Mouse (Mus musculus): ENCODE measurements around the gene Mpped2. TPM values are rescaled to one million over a fixed set of nuclear protein-coding genes. Genes with fewer than 3 reads are reported as not detected.

Gene Mpped2
- total and polyA plus RNA-seq, 2 experiments = 0.20 to 0.37 TPM

DNA sequence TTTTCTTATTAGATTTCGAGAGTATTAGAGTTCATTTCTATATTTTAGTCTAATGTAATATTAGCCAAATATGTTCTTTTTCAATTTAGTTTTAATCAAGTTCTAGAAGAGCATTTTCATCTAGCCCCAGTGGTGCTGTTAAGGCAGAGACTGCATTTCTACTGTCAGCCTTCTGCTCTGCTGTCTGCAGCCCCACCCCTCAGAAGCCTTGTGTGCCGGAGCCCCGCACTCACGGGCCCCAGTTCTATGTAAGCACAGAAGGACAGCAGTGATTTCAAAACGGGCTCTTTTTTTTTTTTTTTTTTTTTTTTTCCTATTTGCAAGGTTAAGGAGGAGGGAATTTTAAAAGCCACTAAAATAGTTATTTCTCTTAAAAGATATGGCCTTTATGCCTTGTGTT is 79.6 kb downstream of the Mpped2 start:
- H3K4me1 ChIP-seq (ENCODE audit: control insufficient read depth, insufficient read depth, low read length) = no peaks in the 10 kb centered on the region
- no peaks in the 10 kb centered on the region for H3K36me3 ChIP-seq (ENCODE audit: control insufficient read depth, insufficient read depth, low read length)
- H3K9ac ChIP-seq (ENCODE audit: low read depth, low read length) = no peak overlapping the region
- H3K27ac ChIP-seq (replicated peaks; ENCODE audit: insufficient read depth, low read depth, low read length) = no peak overlapping the region
- DNase-seq (ENCODE audit: extremely low read depth, low read depth, low spot score) = no peak
- no peaks in the 10 kb centered on the region; the same call in 1 of the 2 replicates for H3K79me2 ChIP-seq (ENCODE audit: control insufficient read depth, insufficient read depth, low read length)
- no peak overlapping the region for H3K4me3 ChIP-seq (ENCODE audit: insufficient read depth, low read depth, low read length)
- 67% methylated on average over 5 of the region's 5 CpGs for WGBS
- no peak for TF ChIP-seq POLR2A (IDR thresholded peaks at IDR 0.05; ENCODE audit: extremely low read depth, insufficient read depth, low read length)
- no peak for TF ChIP-seq CTCF (IDR thresholded peaks at IDR 0.05; ENCODE audit: low read depth, low read length)
- no peaks in the 10 kb centered on the region for H3K27me3 ChIP-seq (ENCODE audit: control insufficient read depth, insufficient read depth, low read length)

DNA sequence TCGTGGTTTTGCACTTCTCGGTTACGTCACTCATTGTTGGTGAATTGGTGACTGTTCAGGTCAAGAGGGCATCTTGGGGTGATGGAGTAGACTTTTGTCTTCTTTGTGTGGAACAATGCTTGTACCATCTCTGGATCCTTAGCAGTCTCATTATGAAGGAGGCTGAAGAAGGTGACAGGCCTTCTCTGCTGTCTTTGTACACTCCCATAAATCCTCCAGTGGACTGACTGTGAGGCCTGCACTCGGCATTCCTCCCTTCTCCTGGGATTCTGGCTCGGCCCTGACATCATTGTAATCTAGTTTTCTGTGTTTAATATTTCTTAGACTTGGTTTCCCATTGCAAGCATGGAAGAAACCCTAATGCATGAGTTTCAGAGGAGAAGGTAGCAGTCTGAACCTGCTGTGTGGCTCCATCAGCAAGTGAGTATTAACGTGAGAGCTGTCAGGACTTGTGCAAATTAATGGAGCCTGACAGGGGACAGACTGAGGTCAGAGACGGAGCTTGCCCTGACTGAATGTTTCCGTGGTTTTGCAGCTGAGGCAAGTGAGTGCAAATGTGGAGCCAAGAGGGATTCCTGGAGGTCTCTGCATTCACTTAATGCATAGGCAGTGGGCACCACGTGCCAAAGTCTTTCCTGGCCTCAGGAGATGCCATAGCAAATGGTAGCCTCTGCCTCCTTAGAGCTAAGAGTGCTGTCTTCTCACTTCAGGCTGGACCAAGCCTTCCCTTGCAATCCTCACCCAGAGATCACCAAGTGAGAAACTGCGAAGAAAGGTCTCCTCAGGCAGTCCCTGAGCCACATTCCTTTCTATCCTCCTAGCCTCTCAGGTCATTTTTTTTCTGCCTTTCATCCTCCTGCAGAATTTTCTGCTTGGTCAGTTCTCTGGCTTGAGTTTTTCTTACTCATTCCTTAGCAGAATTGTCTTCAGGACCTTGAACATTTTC is 81.5 kb downstream of the Mpped2 start:
- H3K36me3 ChIP-seq (ENCODE audit: control insufficient read depth, insufficient read depth, low read length) = no peaks in the 10 kb centered on the region
- no peak for DNase-seq (ENCODE audit: extremely low read depth, low read depth, low spot score)
- H3K9ac ChIP-seq (ENCODE audit: low read depth, low read length) = no peak overlapping the region
- H3K27ac ChIP-seq (replicated peaks; ENCODE audit: insufficient read depth, low read depth, low read length) = no peak overlapping the region
- no peaks in the 10 kb centered on the region for H3K4me1 ChIP-seq (ENCODE audit: control insufficient read depth, insufficient read depth, low read length)
- no peaks in the 10 kb centered on the region for H3K27me3 ChIP-seq (ENCODE audit: control insufficient read depth, insufficient read depth, low read length)
- TF ChIP-seq CTCF (IDR thresholded peaks at IDR 0.05; ENCODE audit: low read depth, low read length) (no peak), POLR2A (IDR thresholded peaks at IDR 0.05; ENCODE audit: extremely low read depth, insufficient read depth, low read length) (no peak)
- H3K79me2 ChIP-seq (ENCODE audit: control insufficient read depth, insufficient read depth, low read length) = no peaks in the 10 kb centered on the region; the same call in 1 of the 2 replicates
- WGBS = 74% methylated on average over 10 of the region's 10 CpGs
- no peak overlapping the region for H3K4me3 ChIP-seq (ENCODE audit: insufficient read depth, low read depth, low read length)

DNA sequence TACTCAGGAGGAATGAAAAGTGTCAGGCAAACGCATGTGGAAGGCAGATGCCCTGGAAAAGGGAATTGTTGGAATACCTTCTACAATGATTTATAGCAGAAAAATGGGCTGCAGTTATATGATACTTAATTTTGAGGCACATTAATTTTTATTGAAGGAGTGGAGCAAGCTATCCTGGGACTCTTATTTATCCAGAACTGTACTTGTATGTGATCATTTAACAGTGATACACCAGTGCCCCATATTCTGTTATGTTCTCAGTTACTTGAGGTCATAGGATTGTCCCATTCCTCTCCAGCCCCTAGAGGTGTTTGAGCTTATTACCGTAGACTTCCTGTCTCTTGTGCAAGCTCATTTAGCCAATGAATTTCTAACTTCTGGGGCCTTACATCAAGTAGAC is 82.9 kb downstream of the Mpped2 start:
- no peak for TF ChIP-seq POLR2A (IDR thresholded peaks at IDR 0.05; ENCODE audit: extremely low read depth, insufficient read depth, low read length)
- TF ChIP-seq CTCF (IDR thresholded peaks at IDR 0.05; ENCODE audit: low read depth, low read length) = no peak
- Histone ChIP-seq H3K4me1 (ENCODE audit: control insufficient read depth, insufficient read depth, low read length) (no peaks in the 10 kb centered on the region), H3K4me3 (ENCODE audit: insufficient read depth, low read depth, low read length) (no peak overlapping the region), H3K9ac (ENCODE audit: low read depth, low read length) (no peak overlapping the region), H3K36me3 (ENCODE audit: control insufficient read depth, insufficient read depth, low read length) (no peaks in the 10 kb centered on the region), H3K27me3 (ENCODE audit: control insufficient read depth, insufficient read depth, low read length) (no peaks in the 10 kb centered on the region), H3K27ac (replicated peaks; ENCODE audit: insufficient read depth, low read depth, low read length) (no peak overlapping the region), H3K79me2 (ENCODE audit: control insufficient read depth, insufficient read depth, low read length) (no peaks in the 10 kb centered on the region; the same call in 1 of the 2 replicates)
- 85% methylated on average over 2 of the region's 2 CpGs for WGBS
- no peak for DNase-seq (ENCODE audit: extremely low read depth, low read depth, low spot score)

DNA sequence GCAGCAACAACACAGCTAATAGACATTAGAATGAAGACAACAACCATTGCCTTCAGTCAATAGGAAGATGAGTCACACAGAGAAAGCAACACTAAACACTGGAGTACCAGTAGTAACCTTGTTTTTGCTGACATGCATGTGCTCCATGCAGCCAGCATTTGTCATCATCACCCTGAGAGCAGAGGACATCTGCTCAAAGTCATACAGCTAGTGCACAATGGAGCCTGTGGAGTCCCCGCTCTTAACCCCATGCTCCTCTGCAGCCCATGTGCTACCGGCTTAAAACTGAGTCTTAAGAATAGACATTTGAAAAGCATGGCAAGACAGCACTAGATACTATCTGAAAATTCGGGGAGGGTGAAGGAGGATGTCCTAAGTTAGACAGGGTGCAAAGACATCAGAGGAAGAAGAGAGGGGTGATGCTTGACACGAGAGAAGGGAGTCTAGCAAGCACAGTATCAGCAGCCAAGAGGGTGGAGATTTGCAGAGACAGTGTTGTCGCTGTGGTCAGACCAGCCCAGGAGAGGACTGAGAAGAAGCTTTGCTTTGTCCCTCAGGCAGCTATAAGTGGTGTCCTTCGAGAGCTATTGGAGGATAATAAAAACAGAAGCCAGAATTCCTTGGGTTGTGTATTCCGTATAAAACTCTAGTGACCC is 85.9 kb downstream of the Mpped2 start:
- Histone ChIP-seq H3K79me2 (ENCODE audit: control insufficient read depth, insufficient read depth, low read length) (no peaks in the 10 kb centered on the region; the same call in 1 of the 2 replicates), H3K36me3 (ENCODE audit: control insufficient read depth, insufficient read depth, low read length) (no peaks in the 10 kb centered on the region), H3K4me3 (ENCODE audit: insufficient read depth, low read depth, low read length) (no peak overlapping the region), H3K9ac (ENCODE audit: low read depth, low read length) (no peak overlapping the region), H3K27ac (replicated peaks; ENCODE audit: insufficient read depth, low read depth, low read length) (no peak overlapping the region), H3K4me1 (ENCODE audit: control insufficient read depth, insufficient read depth, low read length) (no peaks in the 10 kb centered on the region), H3K27me3 (ENCODE audit: control insufficient read depth, insufficient read depth, low read length) (no peaks in the 10 kb centered on the region)
- WGBS = 89% methylated on average over 7 of the region's 7 CpGs
- TF ChIP-seq POLR2A (IDR thresholded peaks at IDR 0.05; ENCODE audit: extremely low read depth, insufficient read depth, low read length) (no peak), CTCF (IDR thresholded peaks at IDR 0.05; ENCODE audit: low read depth, low read length) (no peak)
- no peak for DNase-seq (ENCODE audit: extremely low read depth, low read depth, low spot score)

DNA sequence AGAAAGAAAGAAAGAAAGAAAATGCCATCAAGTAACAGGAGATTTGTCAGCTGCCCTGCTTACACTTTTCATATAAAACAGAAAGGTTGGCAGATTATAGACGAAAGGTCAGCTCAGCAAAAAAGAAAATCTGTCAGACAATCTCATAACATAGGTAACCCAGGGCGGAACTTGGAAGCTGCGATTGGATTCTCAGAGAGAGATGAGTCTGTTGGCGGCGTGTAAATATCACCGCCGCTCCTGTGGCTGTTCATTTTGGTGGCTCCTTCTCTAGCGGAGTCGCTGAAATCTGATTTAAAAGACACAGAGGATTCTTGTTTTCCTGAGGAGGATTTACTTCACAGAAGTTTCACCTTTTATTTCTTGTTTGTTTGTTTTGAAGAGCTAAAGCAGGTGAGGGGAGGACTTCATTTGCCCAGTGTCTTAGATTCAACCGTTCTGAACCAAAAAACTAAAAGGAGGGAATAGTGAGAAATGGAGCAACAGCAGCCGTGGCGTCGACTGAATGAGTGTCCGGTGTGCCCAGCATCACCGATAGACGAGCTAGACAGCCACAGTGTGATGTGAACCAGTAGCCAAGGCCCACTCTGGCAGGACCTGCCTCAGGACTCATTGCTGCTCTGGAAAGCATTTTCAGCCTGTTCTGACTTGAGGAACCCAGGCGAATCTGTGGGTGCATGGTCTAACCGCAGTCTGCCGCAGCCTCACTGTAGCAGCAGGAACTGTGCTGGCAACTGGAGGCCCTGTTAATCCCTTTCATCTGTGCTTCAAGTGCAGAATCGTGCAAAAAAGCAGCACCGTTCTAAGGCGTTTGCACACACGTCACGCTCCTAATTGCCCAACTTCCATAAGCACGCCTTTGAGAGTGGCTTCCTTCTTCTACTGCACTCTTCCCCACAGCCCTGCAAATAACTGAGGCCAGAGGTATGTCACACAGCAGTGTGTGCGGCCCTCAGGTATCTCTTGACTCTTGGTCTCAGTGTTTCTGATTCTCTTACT is 88.4 kb downstream of the Mpped2 start:
- Histone ChIP-seq H3K4me1 (ENCODE audit: control insufficient read depth, insufficient read depth, low read length) (no peaks in the 10 kb centered on the region), H3K36me3 (ENCODE audit: control insufficient read depth, insufficient read depth, low read length) (no peaks in the 10 kb centered on the region), H3K4me3 (ENCODE audit: insufficient read depth, low read depth, low read length) (no peak overlapping the region), H3K9ac (ENCODE audit: low read depth, low read length) (no peak overlapping the region), H3K27ac (replicated peaks; ENCODE audit: insufficient read depth, low read depth, low read length) (no peak overlapping the region), H3K27me3 (ENCODE audit: control insufficient read depth, insufficient read depth, low read length) (no peaks in the 10 kb centered on the region), H3K79me2 (ENCODE audit: control insufficient read depth, insufficient read depth, low read length) (no peaks in the 10 kb centered on the region)
- DNase-seq (ENCODE audit: extremely low read depth, low read depth, low spot score) = no peak
- TF ChIP-seq CTCF (IDR thresholded peaks at IDR 0.05; ENCODE audit: low read depth, low read length) (no peak), POLR2A (IDR thresholded peaks at IDR 0.05; ENCODE audit: extremely low read depth, insufficient read depth, low read length) (no peak)
- WGBS = 91% methylated on average over 26 of the region's 26 CpGs

Data from liver, adult 2 months (tissue).